ENCODE assay signal across 21 mouse cellular contexts in the genomic region with DNA sequence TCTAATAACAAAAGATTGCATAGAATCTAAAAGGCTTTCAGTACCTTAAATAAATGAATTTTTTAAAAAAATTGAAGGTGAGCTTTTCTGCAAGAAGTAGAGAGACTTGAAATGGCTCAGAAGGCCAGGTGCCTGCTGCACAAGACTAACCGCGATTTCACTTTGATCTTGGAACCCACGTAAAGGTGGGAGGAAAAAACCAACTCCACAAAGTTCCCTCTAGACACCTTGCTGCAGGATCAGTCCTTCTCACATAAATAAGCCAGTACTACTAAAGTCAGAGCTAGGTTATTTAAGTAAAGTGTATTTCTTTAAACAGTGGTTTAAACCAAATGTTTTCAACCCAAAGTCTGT. TPM values are rescaled to one million over a fixed set of nuclear protein-coding genes. Genes with fewer than 3 reads are reported as not detected.
DNase-seq lines count a peak whose midpoint lies in the region; ATAC-seq and TF ChIP-seq lines count a peak whose summit lies in the region.
"Had no signal": no experiment of that assay in that cellular context is flagged by ENCODE, and none has a peak within 500 bp of the region (broad histone marks: within the 10 kb centered on the region; RNA-seq: fewer than 3 reads in every experiment).

No protein-coding gene starts in this region.

- intact Hi-C loops in gastrocnemius, adult 2 months (cut with DNase I), result no loop called here
- intact Hi-C loops in gastrocnemius, postnatal 14 days (cut with DNase I; ENCODE audit: low total_unique reads), result no loop called here

- WGBS in spleen, adult 2 months, result 16% methylated on average over 3 of the region's 3 CpGs
- WGBS in midbrain, embryonic 15.5 days, result 77% methylated on average over 3 of the region's 3 CpGs

- H3K27me3 ChIP-seq in spleen, adult 2 months (ENCODE audit: control insufficient read depth, insufficient read depth, low read length), result no peaks in the 10 kb centered on the region
- no peaks in the 10 kb centered on the region for H3K27me3 ChIP-seq in midbrain, embryonic 15.5 days (replicated peaks)
- H3K27me3 ChIP-seq: heart, embryonic 13.5 days; hindbrain, embryonic 12.5 days; neural tube, embryonic 13.5 days had no signal

- H3K4me2 ChIP-seq in midbrain, embryonic 15.5 days, result no peak overlapping the region
- H3K4me2 ChIP-seq: heart, embryonic 13.5 days; hindbrain, embryonic 12.5 days; neural tube, embryonic 13.5 days had no signal

- H3K9ac ChIP-seq in midbrain, embryonic 15.5 days, result no peak overlapping the region
- H3K9ac ChIP-seq: heart, embryonic 13.5 days; hindbrain, embryonic 12.5 days had no signal

- peak overlapping the region; percentile 52 for H3K4me3 ChIP-seq in gastrocnemius, adult 2 months
- H3K4me3 ChIP-seq in spleen, adult 2 months (ENCODE audit: extremely low read depth, insufficient read depth, insufficient read length), result peak overlapping the region; percentile 44; the same call in 1 of the 2 replicates
- no peak overlapping the region; the same call in 1 of the 2 replicates for H3K4me3 ChIP-seq in bone marrow macrophage, adult 2 months (ENCODE audit: insufficient read depth, low read length)
- H3K4me3 ChIP-seq in midbrain, embryonic 15.5 days, result no peak overlapping the region
- no peak overlapping the region for H3K4me3 ChIP-seq in layer of hippocampus, adult 2 months
- H3K4me3 ChIP-seq: forebrain, embryonic 10.5 days; heart, embryonic 13.5 days; hindbrain, embryonic 12.5 days; neural tube, embryonic 13.5 days had no signal

- DNase-seq in gastrocnemius, adult 2 months, result no peak
- no peak for DNase-seq in gastrocnemius, postnatal 14 days
- DNase-seq in spleen, adult 2 months (ENCODE audit: low read depth in 1 of 2, low spot score in 2 of 2), result no peak
- DNase-seq in spleen, adult 18-20 months, result no peak
- no peak for DNase-seq in layer of hippocampus, adult 2 months (ENCODE audit: low spot score in 2 of 2)
- DNase-seq: adrenal gland, postnatal 25 days; cerebellum, adult 11 months; cerebellum, postnatal 10 days; gastrocnemius, postnatal 25 days; kidney, postnatal 25 days; layer of hippocampus, postnatal 36 days; lung, postnatal 14 days; midbrain, embryonic 14.5 days; right cerebral cortex, postnatal 4 days had no signal

- H3K27ac ChIP-seq in gastrocnemius, adult 2 months, result peak overlapping the region; percentile 63
- H3K27ac ChIP-seq in spleen, adult 2 months (ENCODE audit: insufficient read depth, low read length), result no peak overlapping the region
- H3K27ac ChIP-seq in bone marrow macrophage, adult 2 months (ENCODE audit: insufficient read depth, low read depth, low read length), result peak overlapping the region; percentile 7; the same call in 1 of the 2 replicates
- H3K27ac ChIP-seq in midbrain, embryonic 15.5 days, result no peak overlapping the region
- no peak overlapping the region for H3K27ac ChIP-seq in layer of hippocampus, adult 2 months
- H3K27ac ChIP-seq: forebrain, embryonic 10.5 days; heart, embryonic 13.5 days; hindbrain, embryonic 12.5 days; neural tube, embryonic 13.5 days had no signal

- TF ChIP-seq CTCF in gastrocnemius, adult 2 months (IDR thresholded peaks at IDR 0.05), result no peak
- TF ChIP-seq CTCF in spleen, adult 2 months (IDR thresholded peaks at IDR 0.05; ENCODE audit: extremely low read depth, insufficient read depth, insufficient read length, insufficient replicate concordance), result no peak
- no peak for TF ChIP-seq CTCF in bone marrow macrophage, adult 2 months (IDR thresholded peaks at IDR 0.05; ENCODE audit: low read depth, low read length)
- TF ChIP-seq CTCF in layer of hippocampus, adult 2 months (conservative IDR thresholded peaks at IDR 0.05), result no peak

- no peaks in the 10 kb centered on the region for H3K9me3 ChIP-seq in midbrain, embryonic 15.5 days
- H3K9me3 ChIP-seq: forebrain, embryonic 10.5 days; heart, embryonic 13.5 days; neural tube, embryonic 13.5 days had no signal

- ATAC-seq in midbrain, embryonic 15.5 days (replicated peaks), result no peak
- ATAC-seq: forebrain, embryonic 16.5 days had no signal

- TF ChIP-seq POLR2A in spleen, adult 2 months (IDR thresholded peaks at IDR 0.05; ENCODE audit: low read depth, low read length), result no peak
- TF ChIP-seq POLR2A in bone marrow macrophage, adult 2 months (IDR thresholded peaks at IDR 0.05; ENCODE audit: borderline replicate concordance, low read depth, low read length), result no peak

- H3K36me3 ChIP-seq in spleen, adult 2 months (ENCODE audit: control insufficient read depth, insufficient read depth, low read length), result no peaks in the 10 kb centered on the region
- H3K36me3 ChIP-seq in midbrain, embryonic 15.5 days (replicated peaks), result no peaks in the 10 kb centered on the region
- H3K36me3 ChIP-seq: forebrain, embryonic 10.5 days; heart, embryonic 13.5 days; hindbrain, embryonic 12.5 days; neural tube, embryonic 13.5 days had no signal

- H3K4me1 ChIP-seq in spleen, adult 2 months (ENCODE audit: control insufficient read depth, insufficient read depth, insufficient read length), result peaks cover 5% of the 10 kb centered on the region; the same call in 1 of the 2 replicates
- H3K4me1 ChIP-seq in bone marrow macrophage, adult 2 months (ENCODE audit: control insufficient read depth, insufficient read depth, low read length), result peaks cover 39% of the 10 kb centered on the region
- no peaks in the 10 kb centered on the region for H3K4me1 ChIP-seq in midbrain, embryonic 15.5 days
- H3K4me1 ChIP-seq: heart, embryonic 13.5 days had no signal

RNA-seq across cellular contexts. Expression of a gene that starts 10.5 kb away (rescaled TPM):
- 10 to 100 TPM; 49.1 to 73.5 TPM for total RNA-seq in gastrocnemius, adult 2 months (2021)
- 10 to 100 TPM; 54.5 to 55.8 TPM for total RNA-seq in gastrocnemius, postnatal 14 days (2021)
- 9.1 and 10.1 TPM in 2 replicates for polyA plus RNA-seq in spleen, adult 2 months (2012; rRNA removed)
- 100 and 112 TPM in 2 replicates for polyA plus RNA-seq in bone marrow macrophage, adult 2 months (2012; ENCODE audit: insufficient read depth, insufficient read length, missing spikeins)
- 330 and 368 TPM in 2 replicates for polyA plus RNA-seq in midbrain, embryonic 15.5 days (2015; fragmentation: Nextera tagmentation; extraction: Ambion mirVana)
- 100 to 1,000 TPM; 233 to 246 TPM for total RNA-seq in layer of hippocampus, adult 2 months (2021)

RNA-seq across cellular contexts. Expression of a gene that starts 43.7 kb away (rescaled TPM):
- 10 to 100 TPM; 63.2 to 72.3 TPM for total RNA-seq in gastrocnemius, adult 2 months (2021)
- 10 to 100 TPM; 53.9 to 61.5 TPM for total RNA-seq in gastrocnemius, postnatal 14 days (2021)
- polyA plus RNA-seq in spleen, adult 2 months (2012; rRNA removed), result 10.1 and 13.2 TPM in 2 replicates
- polyA plus RNA-seq in bone marrow macrophage, adult 2 months (2012; ENCODE audit: insufficient read depth, insufficient read length, missing spikeins), result 44.4 and 47.3 TPM in 2 replicates
- 42.1 and 42.5 TPM in 2 replicates for polyA plus RNA-seq in midbrain, embryonic 15.5 days (2015; fragmentation: Nextera tagmentation; extraction: Ambion mirVana)
- total RNA-seq in layer of hippocampus, adult 2 months (2021), result 10 to 100 TPM; 76.7 to 79.6 TPM

RNA-seq across cellular contexts. Expression of a gene that starts 50.4 kb away (rescaled TPM):
- total RNA-seq in gastrocnemius, adult 2 months (2021), result 1 to 10 TPM; 3.9 to 5.1 TPM
- 1 to 10 TPM; 3.9 to 4.6 TPM for total RNA-seq in gastrocnemius, postnatal 14 days (2021)
- polyA plus RNA-seq in spleen, adult 2 months (2012; rRNA removed), result 0.09 and 0.22 TPM in 2 replicates
- polyA plus RNA-seq in bone marrow macrophage, adult 2 months (2012; ENCODE audit: insufficient read depth, insufficient read length, missing spikeins), result 5.4 and 5.8 TPM in 2 replicates
- 9.8 and 10.5 TPM in 2 replicates for polyA plus RNA-seq in midbrain, embryonic 15.5 days (2015; fragmentation: Nextera tagmentation; extraction: Ambion mirVana)
- 10 to 100 TPM; 36.2 to 38.0 TPM for total RNA-seq in layer of hippocampus, adult 2 months (2021)

Comparison
In these comparisons a context has a peak if more than half of its experiments do, and no peak if none do; other contexts are left out.
1. H3K27ac ChIP-seq: peak in gastrocnemius, adult 2 months (single experiment) and bone marrow macrophage, adult 2 months (single experiment); none in spleen, adult 2 months (single experiment), midbrain, embryonic 15.5 days (single experiment) and layer of hippocampus, adult 2 months (single experiment).
2. H3K4me3 ChIP-seq: peak in gastrocnemius, adult 2 months (single experiment) and spleen, adult 2 months (single experiment); none in bone marrow macrophage, adult 2 months (single experiment), midbrain, embryonic 15.5 days (single experiment) and layer of hippocampus, adult 2 months (single experiment).
3. RNA of a gene that starts 50.4 kb away (total RNA-seq): 36.2 to 38.0 TPM in layer of hippocampus, adult 2 months; 3.9 to 5.1 TPM in gastrocnemius, adult 2 months and 3.9 to 4.6 TPM in gastrocnemius, postnatal 14 days; every median in the first group is over 4 times any median in the second.